Mouse (Mus musculus) kidney, embryonic 14.5 days (tissue): ENCODE measurements at regions not wholly inside any gene's neighbourhood (a gene's known extent, or its start where the extent isn't known, plus 50 kb on each side); places are given as distances from the start of the nearest gene placed in this dataset.
"Not testable (repeated sequence)": the region's sequence is repeated elsewhere in the genome, so short reads cannot be mapped to it uniquely, and the experiment has no call there.

Source experiments
- ATAC-seq: fragments of 200-750 bp; cut with Nextera tagmentation; 2 replicates; pipeline ENCODE4 v1.8.0; 2017; ENCODE audit warnings: moderate number of reproducible peaks, mild to moderate bottlenecking, moderate TSS enrichment, moderate library complexity; ENCODE audit not compliant: low FRiP score, low TSS enrichment
- H3K27ac ChIP-seq: fragments of 300-500 bp; sonication (generic); 2 replicates; pipeline ENCODE4 v1.5.1; 2014; ENCODE audit warnings: low read depth, mild to moderate bottlenecking, low read length, moderate library complexity, mixed read lengths
- H3K27me3 ChIP-seq: fragments of 300-500 bp; sonication (generic); 2 replicates; pipeline ENCODE4 v1.6.1; 2014; ENCODE audit warnings: mild to moderate bottlenecking, low read length; ENCODE audit not compliant: control insufficient read depth, insufficient read depth
- H3K36me3 ChIP-seq: fragments of 300-500 bp; sonication (generic); 2 replicates; pipeline ENCODE4 v1.6.1; 2014; ENCODE audit warnings: low read length, mixed read lengths; ENCODE audit not compliant: control insufficient read depth, insufficient read depth
- H3K4me1 ChIP-seq: fragments of 300-500 bp; sonication (generic); 2 replicates; pipeline ENCODE4 v1.6.1; 2014; ENCODE audit warnings: low read length, mixed read lengths; ENCODE audit not compliant: control insufficient read depth, insufficient read depth
- H3K4me2 ChIP-seq: fragments of 300-500 bp; sonication (generic); replicated peaks from 2 replicates; pipeline ENCODE4 v1.6.1; 2014; ENCODE audit warnings: low read depth, mild to moderate bottlenecking, low read length
- H3K4me3 ChIP-seq: fragments of 300-500 bp; sonication (generic); 2 replicates; pipeline ENCODE4 v1.5.1; 2014; ENCODE audit warnings: mild to moderate bottlenecking, low read length
- H3K9ac ChIP-seq: fragments of 300-500 bp; sonication (generic); 2 replicates; pipeline ENCODE4 v1.6.1; 2014; ENCODE audit warnings: low read depth, mild to moderate bottlenecking, low read length, moderate library complexity
- H3K9me3 ChIP-seq: fragments of 300-500 bp; sonication (generic); 2 replicates; pipeline ENCODE4 v1.6.1; 2016; ENCODE audit warnings: low read length; ENCODE audit not compliant: control insufficient read depth
- WGBS: fragments of 180-500 bp; shearing (Covaris S2); extraction: QIAGEN DNeasy Blood & Tissue Kit; methylation state at CpG from one replicate; pipeline ENCODE4 v1.1.7; 2014; 5-methylcytosine and 5-hydroxymethylcytosine counted together

DNA sequence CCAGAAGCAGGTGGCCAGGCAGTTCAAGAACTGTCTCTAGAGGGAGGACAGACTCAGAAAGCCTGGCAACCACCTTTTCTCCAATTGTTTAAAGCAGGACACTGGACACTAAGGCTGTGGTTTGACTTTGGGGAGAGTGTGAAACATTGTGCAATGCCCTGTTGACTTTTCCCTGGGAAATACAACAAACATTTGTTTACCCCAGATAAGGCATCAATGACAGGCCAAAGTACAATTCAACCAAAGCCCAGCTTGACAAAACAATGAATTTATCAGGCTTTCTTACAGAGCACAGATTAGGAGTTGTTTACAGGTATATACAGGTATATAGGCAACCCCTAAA lies 135.3 kb upstream of the Plxna2 start:
- Histone ChIP-seq H3K4me3 (no peak overlapping the region), H3K4me2 (no peak overlapping the region), H3K27ac (no peak overlapping the region), H3K9me3 (no peaks in the 10 kb centered on the region), H3K36me3 (no peaks in the 10 kb centered on the region), H3K27me3 (no peaks in the 10 kb centered on the region), H3K9ac (no peak overlapping the region), H3K4me1 (no peaks in the 10 kb centered on the region; the same call in 1 of the 2 replicates)
- no peak for ATAC-seq

DNA sequence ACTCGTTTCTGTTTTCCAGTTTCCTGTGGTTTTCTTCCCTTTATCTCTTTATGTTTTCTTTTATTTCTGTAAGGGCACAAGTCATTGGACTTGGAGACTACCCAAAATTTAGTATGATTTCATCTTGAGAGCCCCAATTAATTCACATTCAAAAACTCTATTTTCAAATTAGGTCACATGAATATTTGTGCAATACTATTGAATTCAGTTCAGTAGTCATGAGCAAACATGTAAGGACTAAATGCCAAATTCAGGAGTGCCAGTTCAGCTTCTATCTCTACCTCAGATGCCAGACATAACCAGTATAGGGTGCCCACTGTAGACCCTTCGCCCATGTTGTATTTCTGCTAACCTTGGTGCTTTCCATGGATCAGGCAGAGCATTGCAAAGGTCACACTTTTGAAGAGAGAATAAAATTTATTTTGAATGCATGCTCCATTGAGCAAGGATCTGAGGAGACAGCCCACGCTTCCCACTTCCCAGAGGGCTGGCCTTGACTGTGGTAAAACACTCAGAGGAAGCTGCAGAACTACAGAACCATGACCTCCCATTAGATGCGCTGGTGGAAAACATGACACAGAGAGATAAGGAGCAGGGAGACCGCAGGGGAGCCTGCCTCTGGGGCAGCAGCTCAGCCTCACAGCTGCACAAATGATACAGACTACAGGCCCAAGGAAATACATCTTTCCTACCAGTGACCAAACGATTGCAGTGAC lies 135.9 kb upstream of the Plxna2 start:
- Histone ChIP-seq H3K27me3 (no peaks in the 10 kb centered on the region), H3K4me3 (no peak overlapping the region), H3K4me2 (no peak overlapping the region), H3K4me1 (no peaks in the 10 kb centered on the region; the same call in 1 of the 2 replicates), H3K27ac (no peak overlapping the region), H3K9me3 (no peaks in the 10 kb centered on the region), H3K9ac (no peak overlapping the region), H3K36me3 (no peaks in the 10 kb centered on the region)
- peak; percentile 93 for ATAC-seq
- WGBS: 41% methylated on average over 6 of the region's 6 CpGs

DNA sequence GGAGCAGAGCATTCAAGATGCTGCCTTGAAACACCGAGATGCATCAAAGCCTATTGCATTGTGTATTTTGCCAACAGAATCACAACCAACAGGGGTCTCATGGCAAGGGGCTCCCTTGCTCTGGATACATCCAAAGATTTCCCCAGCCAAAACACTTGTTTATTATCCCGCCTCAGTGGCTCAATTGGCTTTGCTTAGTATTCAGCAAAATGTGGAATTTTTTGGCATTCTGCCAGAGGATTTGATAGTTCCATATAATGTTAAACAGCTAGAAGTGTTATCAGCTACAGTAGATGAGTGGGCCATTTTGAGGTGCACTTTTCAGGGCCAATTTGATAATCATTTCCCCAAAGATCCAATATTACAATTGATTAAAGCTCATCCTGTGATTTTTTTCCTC lies 146.7 kb upstream of the Plxna2 start:
- not testable (repeated sequence) for H3K27me3 ChIP-seq, ATAC-seq, H3K4me3 ChIP-seq, H3K9ac ChIP-seq, H3K36me3 ChIP-seq, H3K4me2 ChIP-seq, H3K4me1 ChIP-seq, H3K27ac ChIP-seq, H3K9me3 ChIP-seq
- WGBS: 87% methylated on average over 2 of the region's 2 CpGs

DNA sequence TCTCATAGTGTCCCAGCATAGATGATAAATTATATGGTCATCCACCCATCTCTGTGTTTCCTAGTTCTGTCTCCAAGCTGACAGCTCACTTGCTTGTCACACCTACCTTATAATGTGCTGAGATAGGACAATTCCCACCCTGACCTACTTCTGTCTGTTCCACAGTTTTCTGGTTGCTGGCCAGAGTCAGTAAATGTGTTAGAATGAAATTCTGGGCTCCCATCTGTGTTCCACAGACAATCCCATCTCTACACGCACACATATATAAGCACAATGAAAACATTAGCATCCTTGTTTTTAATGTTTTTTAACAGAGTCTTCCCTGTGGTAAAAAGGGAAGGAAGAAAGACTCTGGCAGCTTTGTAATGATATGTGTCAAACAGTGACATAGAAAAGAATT lies 165.5 kb upstream of the Plxna2 start:
- 86% methylated on average over 1 of the region's 1 CpGs for WGBS
- H3K9ac ChIP-seq: no peak overlapping the region
- H3K27ac ChIP-seq: no peak overlapping the region
- no peak overlapping the region for H3K4me2 ChIP-seq
- ATAC-seq: no peak
- no peaks in the 10 kb centered on the region for H3K27me3 ChIP-seq
- H3K4me1 ChIP-seq: no peaks in the 10 kb centered on the region
- H3K36me3 ChIP-seq: no peaks in the 10 kb centered on the region
- no peak overlapping the region for H3K4me3 ChIP-seq
- no peaks in the 10 kb centered on the region for H3K9me3 ChIP-seq

DNA sequence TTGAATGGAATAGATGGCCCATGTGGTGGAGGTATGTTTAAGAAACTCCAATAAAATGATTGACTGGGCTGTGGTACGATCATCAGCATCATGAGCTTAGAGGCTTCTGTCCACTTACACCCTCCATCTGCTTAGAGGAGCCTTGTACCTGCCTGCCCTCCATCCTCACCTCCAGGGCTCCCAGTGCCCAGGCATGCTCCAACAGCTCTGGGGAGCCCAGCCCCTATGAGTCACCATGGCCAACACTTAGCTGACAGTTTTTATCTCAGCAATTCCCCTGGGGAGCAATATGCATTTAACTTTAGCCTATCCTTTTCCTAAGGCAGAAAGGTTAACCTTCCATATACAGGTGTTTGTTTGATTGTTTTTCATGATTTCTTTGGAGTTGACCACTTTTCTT lies 174.3 kb upstream of the Plxna2 start:
- Histone ChIP-seq H3K4me2 (no peak overlapping the region), H3K9ac (no peak overlapping the region), H3K4me1 (no peaks in the 10 kb centered on the region), H3K9me3 (no peaks in the 10 kb centered on the region), H3K27me3 (no peaks in the 10 kb centered on the region), H3K4me3 (no peak overlapping the region), H3K27ac (no peak overlapping the region), H3K36me3 (no peaks in the 10 kb centered on the region)
- no peak for ATAC-seq
- 64% methylated on average over 1 of the region's 1 CpGs for whole genome bisulfite sequencing

DNA sequence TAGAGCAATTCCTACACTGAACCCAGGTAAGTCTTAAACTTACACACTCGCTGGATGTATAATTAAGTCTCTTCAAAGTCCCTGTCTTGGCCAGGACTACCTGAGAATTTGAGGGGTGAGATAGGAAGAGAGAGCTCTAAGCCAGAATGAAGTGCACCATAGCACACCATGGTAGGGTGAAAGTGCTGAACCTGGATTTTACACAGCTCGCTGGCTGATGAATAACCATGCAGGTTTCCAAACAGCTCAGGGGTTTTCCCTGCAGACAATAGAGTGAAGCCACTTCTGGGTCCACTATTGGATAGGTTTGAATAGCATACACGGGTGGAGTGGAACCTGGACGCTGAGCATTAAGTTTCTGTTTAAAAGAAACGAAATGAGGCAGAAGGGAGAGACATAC lies 180.7 kb upstream of the Plxna2 start:
- 85% methylated on average over 5 of the region's 5 CpGs for WGBS
- Histone ChIP-seq H3K9me3 (no peaks in the 10 kb centered on the region), H3K27me3 (no peaks in the 10 kb centered on the region), H3K36me3 (no peaks in the 10 kb centered on the region), H3K9ac (no peak overlapping the region), H3K4me1 (no peaks in the 10 kb centered on the region), H3K4me2 (no peak overlapping the region), H3K4me3 (no peak overlapping the region), H3K27ac (no peak overlapping the region)
- ATAC-seq: no peak

DNA sequence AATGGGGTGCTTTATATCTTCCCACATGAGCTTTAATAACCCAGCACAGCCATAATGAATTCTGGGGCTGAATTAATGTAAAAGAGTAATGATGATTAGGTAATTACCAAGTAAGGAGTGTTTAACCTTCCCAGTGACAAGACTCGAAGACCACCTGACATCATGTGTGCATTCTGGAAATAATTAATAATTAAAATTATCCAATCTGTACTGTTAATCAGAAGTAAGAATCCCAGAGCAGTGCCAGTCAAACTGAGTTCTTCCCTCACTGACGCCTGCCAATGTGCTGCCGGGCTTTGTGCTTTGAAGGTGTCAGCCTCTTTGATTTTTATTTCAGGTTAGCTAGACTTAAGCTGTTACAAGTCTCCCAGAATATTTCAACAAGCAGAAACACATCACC lies 183.0 kb upstream of the Plxna2 start:
- H3K27ac ChIP-seq: no peak overlapping the region
- WGBS: 67% methylated on average over 3 of the region's 3 CpGs
- no peak overlapping the region for H3K9ac ChIP-seq
- no peaks in the 10 kb centered on the region for H3K36me3 ChIP-seq
- no peaks in the 10 kb centered on the region for H3K9me3 ChIP-seq
- no peaks in the 10 kb centered on the region for H3K27me3 ChIP-seq
- no peak overlapping the region for H3K4me3 ChIP-seq
- ATAC-seq: no peak
- no peaks in the 10 kb centered on the region for H3K4me1 ChIP-seq
- no peak overlapping the region for H3K4me2 ChIP-seq

DNA sequence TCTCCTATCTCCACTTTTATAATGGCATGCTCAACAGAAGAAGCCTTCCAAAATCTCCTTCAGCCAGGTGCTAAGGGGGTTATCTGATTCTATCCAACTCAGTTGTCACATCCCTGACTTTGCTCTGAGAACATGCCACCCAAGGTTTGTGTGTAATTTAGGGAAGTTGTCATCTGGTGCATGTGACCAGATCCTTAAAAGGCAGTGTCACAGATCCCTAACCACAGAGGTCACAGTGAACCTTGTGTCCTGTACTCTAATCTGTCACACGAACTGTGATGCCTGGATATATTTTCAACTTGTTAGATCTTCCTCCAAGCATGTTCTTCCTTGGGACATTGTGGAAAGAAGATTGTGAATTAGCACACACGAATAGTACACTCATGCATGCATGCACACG lies 189.4 kb upstream of the Plxna2 start:
- Histone ChIP-seq H3K36me3 (no peaks in the 10 kb centered on the region), H3K27me3 (no peaks in the 10 kb centered on the region), H3K4me3 (no peak overlapping the region), H3K9ac (no peak overlapping the region), H3K4me1 (0 out of 2 replicates have a peak, but pooled peaks cover 6% of the 10 kb centered on the region), H3K4me2 (no peak overlapping the region), H3K27ac (no peak overlapping the region), H3K9me3 (no peaks in the 10 kb centered on the region)
- ATAC-seq: no peak
- 82% methylated on average over 3 of the region's 3 CpGs for WGBS

DNA sequence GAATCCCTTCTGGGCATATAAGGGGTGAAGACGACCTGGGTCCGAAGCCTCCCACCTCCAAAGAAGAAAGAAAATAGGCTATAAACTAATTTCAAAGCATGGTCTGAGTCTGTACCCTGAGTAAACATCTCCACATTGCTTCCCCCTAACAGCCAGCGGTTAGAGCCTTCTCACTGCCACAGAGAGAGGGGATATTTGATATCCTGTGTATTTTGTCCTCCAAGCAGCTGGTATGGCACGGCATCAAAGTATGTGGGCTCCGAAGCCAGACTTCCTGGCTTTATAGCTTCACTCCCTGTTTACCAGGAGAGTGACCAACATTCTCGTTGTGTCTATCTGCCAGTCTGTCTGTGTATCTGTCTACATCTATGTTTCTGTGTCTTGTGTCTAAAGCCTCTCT lies 191.7 kb upstream of the Plxna2 start:
- no peak overlapping the region for H3K4me2 ChIP-seq
- H3K36me3 ChIP-seq: no peaks in the 10 kb centered on the region
- no peaks in the 10 kb centered on the region for H3K9me3 ChIP-seq
- no peak overlapping the region for H3K27ac ChIP-seq
- ATAC-seq: peak; percentile 89
- 23% methylated on average over 6 of the region's 6 CpGs for WGBS
- no peak overlapping the region for H3K4me3 ChIP-seq
- no peak overlapping the region for H3K9ac ChIP-seq
- 0 out of 2 replicates have a peak, but pooled peaks cover 6% of the 10 kb centered on the region for H3K4me1 ChIP-seq
- H3K27me3 ChIP-seq: no peaks in the 10 kb centered on the region
